Mouse (Mus musculus): ENCODE measurements around the gene Sptlc2. TPM values are rescaled to one million over a fixed set of nuclear protein-coding genes. Genes with fewer than 3 reads are reported as not detected.

The Sptlc2 gene
- polyA plus RNA-seq (2012), result 0.29 and 0.80 TPM in 2 replicates

- no peak for TF ChIP-seq GATA1 (IDR thresholded peaks at IDR 0.05; ENCODE audit: low read length)
- TF ChIP-seq TAL1 (IDR thresholded peaks at IDR 0.05; ENCODE audit: low read length), result no peak
- peaks cover 26% of the 10 kb centered on the region for H3K4me1 ChIP-seq (ENCODE audit: control insufficient read depth)
- H3K9me3 ChIP-seq (ENCODE audit: control insufficient read depth, low read length), result no peaks in the 10 kb centered on the region
- H3K27me3 ChIP-seq (ENCODE audit: control insufficient read depth), result peaks cover 9% of the 10 kb centered on the region
- no peaks in the 10 kb centered on the region for H3K36me3 ChIP-seq (ENCODE audit: control insufficient read depth)
- H3K4me3 ChIP-seq (replicated peaks), result peak within 1 kb of the TSS; percentile 77
Measured at GRCm38 (mm10) chr12:87388122-87388774, at the start of gene Sptlc2. Gene Sptlc2, minus strand, starts transcription at chr12:87388355.

- H3K27me3 ChIP-seq (ENCODE audit: control insufficient read depth), result no peaks in the 10 kb centered on the region
- H3K4me3 ChIP-seq (replicated peaks), result no peak overlapping the region
- H3K9me3 ChIP-seq (ENCODE audit: control insufficient read depth, low read length), result no peaks in the 10 kb centered on the region
- H3K36me3 ChIP-seq (ENCODE audit: control insufficient read depth), result peaks cover 92% of the 10 kb centered on the region
- H3K4me1 ChIP-seq (ENCODE audit: control insufficient read depth), result no peaks in the 10 kb centered on the region; the same call in 1 of the 2 replicates
- TF ChIP-seq GATA1 (IDR thresholded peaks at IDR 0.05; ENCODE audit: low read length) (no peak), TAL1 (IDR thresholded peaks at IDR 0.05; ENCODE audit: low read length) (no peak)
Measured at GRCm38 (mm10) chr12:87428885-87429284, 40.7 kb upstream of the Sptlc2 start.

GRCm38 (mm10) chr12:87428295-87428694, 40.1 kb upstream of the Sptlc2 start:
- no peaks in the 10 kb centered on the region for H3K27me3 ChIP-seq (ENCODE audit: control insufficient read depth)
- peaks cover 92% of the 10 kb centered on the region for H3K36me3 ChIP-seq (ENCODE audit: control insufficient read depth)
- no peaks in the 10 kb centered on the region for H3K9me3 ChIP-seq (ENCODE audit: control insufficient read depth, low read length)
- H3K4me1 ChIP-seq (ENCODE audit: control insufficient read depth), result no peaks in the 10 kb centered on the region; the same call in 1 of the 2 replicates
- TF ChIP-seq GATA1 (IDR thresholded peaks at IDR 0.05; ENCODE audit: low read length) (no peak), TAL1 (IDR thresholded peaks at IDR 0.05; ENCODE audit: low read length) (no peak)
- H3K4me3 ChIP-seq (replicated peaks), result no peak overlapping the region

GRCm38 (mm10) chr12:87426354-87427031, 38.3 kb upstream of the Sptlc2 start:
- no peak for TF ChIP-seq GATA1 (IDR thresholded peaks at IDR 0.05; ENCODE audit: low read length)
- TF ChIP-seq TAL1 (IDR thresholded peaks at IDR 0.05; ENCODE audit: low read length), result no peak
- Histone ChIP-seq H3K4me1 (ENCODE audit: control insufficient read depth) (peaks cover 1% of the 10 kb centered on the region), H3K36me3 (ENCODE audit: control insufficient read depth) (peaks cover 80% of the 10 kb centered on the region)

GRCm38 (mm10) chr12:87424516-87424915, 36.4 kb upstream of the Sptlc2 start:
- peaks cover 60% of the 10 kb centered on the region for H3K36me3 ChIP-seq (ENCODE audit: control insufficient read depth)

More at GRCm38 (mm10) chr12:87426354-87427031, 38.3 kb upstream of the Sptlc2 start:
- Histone ChIP-seq H3K27me3 (ENCODE audit: control insufficient read depth) (no peaks in the 10 kb centered on the region), H3K4me3 (replicated peaks) (no peak overlapping the region), H3K9me3 (ENCODE audit: control insufficient read depth, low read length) (no peaks in the 10 kb centered on the region)

GRCm38 (mm10) chr12:87423700-87424099, 35.5 kb upstream of the Sptlc2 start:
- H3K36me3 ChIP-seq (ENCODE audit: control insufficient read depth), result peaks cover 52% of the 10 kb centered on the region
- H3K4me1 ChIP-seq (ENCODE audit: control insufficient read depth), result peaks cover 10% of the 10 kb centered on the region
- TF ChIP-seq GATA1 (IDR thresholded peaks at IDR 0.05; ENCODE audit: low read length), result no peak
- TF ChIP-seq TAL1 (IDR thresholded peaks at IDR 0.05; ENCODE audit: low read length), result no peak

More at GRCm38 (mm10) chr12:87424516-87424915, 36.4 kb upstream of the Sptlc2 start:
- TF ChIP-seq TAL1 (IDR thresholded peaks at IDR 0.05; ENCODE audit: low read length) (no peak), GATA1 (IDR thresholded peaks at IDR 0.05; ENCODE audit: low read length) (no peak)
- H3K27me3 ChIP-seq (ENCODE audit: control insufficient read depth), result no peaks in the 10 kb centered on the region
- peaks cover 6% of the 10 kb centered on the region for H3K4me1 ChIP-seq (ENCODE audit: control insufficient read depth)
- H3K9me3 ChIP-seq (ENCODE audit: control insufficient read depth, low read length), result no peaks in the 10 kb centered on the region
- no peak overlapping the region for H3K4me3 ChIP-seq (replicated peaks)

GRCm38 (mm10) chr12:87421708-87422507, 33.8 kb upstream of the Sptlc2 start:
- Histone ChIP-seq H3K9me3 (ENCODE audit: control insufficient read depth, low read length) (no peaks in the 10 kb centered on the region), H3K4me1 (ENCODE audit: control insufficient read depth) (peaks cover 10% of the 10 kb centered on the region), H3K36me3 (ENCODE audit: control insufficient read depth) (peaks cover 34% of the 10 kb centered on the region), H3K27me3 (ENCODE audit: control insufficient read depth) (no peaks in the 10 kb centered on the region), H3K4me3 (replicated peaks) (no peak overlapping the region)
- TF ChIP-seq TAL1 (IDR thresholded peaks at IDR 0.05; ENCODE audit: low read length) (no peak), GATA1 (IDR thresholded peaks at IDR 0.05; ENCODE audit: low read length) (no peak)

More at GRCm38 (mm10) chr12:87423700-87424099, 35.5 kb upstream of the Sptlc2 start:
- Histone ChIP-seq H3K9me3 (ENCODE audit: control insufficient read depth, low read length) (no peaks in the 10 kb centered on the region), H3K27me3 (ENCODE audit: control insufficient read depth) (no peaks in the 10 kb centered on the region), H3K4me3 (replicated peaks) (no peak overlapping the region)

GRCm38 (mm10) chr12:87419974-87420485, 31.9 kb upstream of the Sptlc2 start:
- no peak for TF ChIP-seq TAL1 (IDR thresholded peaks at IDR 0.05; ENCODE audit: low read length)
- TF ChIP-seq GATA1 (IDR thresholded peaks at IDR 0.05; ENCODE audit: low read length), result no peak
- peaks cover 20% of the 10 kb centered on the region for H3K36me3 ChIP-seq (ENCODE audit: control insufficient read depth)
- no peaks in the 10 kb centered on the region for H3K9me3 ChIP-seq (ENCODE audit: control insufficient read depth, low read length)
- H3K27me3 ChIP-seq (ENCODE audit: control insufficient read depth), result no peaks in the 10 kb centered on the region
- peaks cover 10% of the 10 kb centered on the region for H3K4me1 ChIP-seq (ENCODE audit: control insufficient read depth)
- H3K4me3 ChIP-seq (replicated peaks), result no peak overlapping the region

Data from erythroblast, embryonic 14.5 days (primary cell).